Mouse (Mus musculus): ENCODE data around the gene Rfc1.
A peak's percentile ranks its signal among the peaks of the same experiment; 100 is the strongest.

GRCm38 (mm10) chr5:65338394-65338793 is 2.9 kb upstream of the Rfc1 start:
- peak; percentile 40 for TF ChIP-seq CTCF (IDR thresholded peaks at IDR 0.05)
- TF ChIP-seq EP300 (IDR thresholded peaks at IDR 0.05): no peak
